Mouse (Mus musculus) embryonic facial prominence, embryonic 10.5 days (tissue): ENCODE data around the gene Slc35f1. TPM values are rescaled to one million over a fixed set of nuclear protein-coding genes. Genes with fewer than 3 reads are reported as not detected.

ENCODE experiments used
- DNase-seq: peaks from one replicate; pipeline ENCODE4 v3.0.0-alpha.2; 2017; ENCODE audit warnings: low spot score
- H3K27ac ChIP-seq: fragments of 300-500 bp; sonication (generic); replicated peaks from 2 replicates; pipeline ENCODE4 v1.5.1; 2016; ENCODE audit warnings: mild to moderate bottlenecking
- H3K27me3 ChIP-seq: fragments of 300-500 bp; sonication (generic); replicated peaks from 2 replicates; pipeline ENCODE4 v1.6.1; 2016; ENCODE audit warnings: low read depth, mild to moderate bottlenecking; ENCODE audit not compliant: poor library complexity, severe bottlenecking
- H3K36me3 ChIP-seq: fragments of 300-500 bp; sonication (generic); replicated peaks from 2 replicates; pipeline ENCODE4 v1.6.1; 2016; ENCODE audit warnings: mild to moderate bottlenecking, moderate library complexity
- H3K4me1 ChIP-seq: fragments of 300-500 bp; sonication (generic); 2 replicates; pipeline ENCODE4 v1.6.1; 2016
- H3K4me3 ChIP-seq: fragments of 300-500 bp; sonication (generic); 2 replicates; pipeline ENCODE4 v1.5.1; 2016; ENCODE audit warnings: mild to moderate bottlenecking, moderate library complexity
- H3K9me3 ChIP-seq: fragments of 300-500 bp; sonication (generic); 2 replicates; pipeline ENCODE4 v1.6.1; 2016; ENCODE audit warnings: mild to moderate bottlenecking
- WGBS: fragments of 180-500 bp; shearing (Covaris S2); methylation state at CpG from one replicate; pipeline ENCODE4 v1.1.7; 2016; 5-methylcytosine and 5-hydroxymethylcytosine counted together
- polyA plus RNA-seq: library from polyadenylated mRNA; unstranded; fragments of >200 nt; fragmentation: Nextera tagmentation; extraction: Ambion mirVana; gene quantifications from 2 replicates; pipeline ENCODE4 v1.2.1, GENCODE M21; 2016

The Slc35f1 gene
- polyA plus RNA-seq: 3.6 and 4.9 TPM in 2 replicates

- peak within 1 kb of the TSS; percentile 71 for H3K4me3 ChIP-seq
- H3K27me3 ChIP-seq: peaks cover 15% of the 10 kb centered on the region
- peaks cover 13% of the 10 kb centered on the region for H3K4me1 ChIP-seq
- peak within 1 kb of the TSS; percentile 88 for H3K27ac ChIP-seq
- no peaks in the 10 kb centered on the region for H3K9me3 ChIP-seq
- peak; percentile 93 for DNase-seq
- WGBS: under 1% methylated on average over 54 of the region's 54 CpGs
- H3K36me3 ChIP-seq: no peaks in the 10 kb centered on the region
These were observed at the start of gene Slc35f1 for GRCm38 (mm10) chr10:52690334-52690991. Gene Slc35f1 (plus strand): TSS chr10:52690533.

- no peak for DNase-seq
- no peaks in the 10 kb centered on the region for H3K4me1 ChIP-seq
These were observed 19.1 kb upstream of the Slc35f1 start for GRCm38 (mm10) chr10:52671234-52671633.

GRCm38 (mm10) chr10:52690992-52691731 lies 829 bp downstream of the Slc35f1 start:
- Histone ChIP-seq H3K27me3 (peaks cover 15% of the 10 kb centered on the region), H3K36me3 (no peaks in the 10 kb centered on the region), H3K4me3 (peak overlapping the region; percentile 71), H3K4me1 (peaks cover 13% of the 10 kb centered on the region), H3K27ac (peak overlapping the region; percentile 88), H3K9me3 (no peaks in the 10 kb centered on the region)
- WGBS: under 1% methylated on average over 45 of the region's 45 CpGs
- DNase-seq: peak; percentile 74

More at GRCm38 (mm10) chr10:52671234-52671633, 19.1 kb upstream of the Slc35f1 start:
- no peaks in the 10 kb centered on the region for H3K36me3 ChIP-seq
- no peaks in the 10 kb centered on the region for H3K9me3 ChIP-seq
- no peaks in the 10 kb centered on the region for H3K27me3 ChIP-seq
- no peak overlapping the region for H3K4me3 ChIP-seq
- H3K27ac ChIP-seq: no peak overlapping the region

GRCm38 (mm10) chr10:52703688-52704087 lies 13.4 kb downstream of the Slc35f1 start:
- H3K36me3 ChIP-seq: no peaks in the 10 kb centered on the region
- H3K27me3 ChIP-seq: 0 out of 2 replicates have a peak, but pooled peaks cover 13% of the 10 kb centered on the region
- no peak for DNase-seq
- H3K27ac ChIP-seq: no peak overlapping the region
- no peaks in the 10 kb centered on the region for H3K9me3 ChIP-seq
- peaks cover 15% of the 10 kb centered on the region for H3K4me1 ChIP-seq
- no peak overlapping the region for H3K4me3 ChIP-seq

GRCm38 (mm10) chr10:52704101-52705051 lies 14.0 kb downstream of the Slc35f1 start:
- H3K9me3 ChIP-seq: no peaks in the 10 kb centered on the region
- peaks cover 15% of the 10 kb centered on the region for H3K4me1 ChIP-seq
- H3K27ac ChIP-seq: peak overlapping the region; percentile 80
- H3K4me3 ChIP-seq: peak overlapping the region; percentile 60
- H3K27me3 ChIP-seq: 0 out of 2 replicates have a peak, but pooled peaks cover 13% of the 10 kb centered on the region
- peak; percentile 48 for DNase-seq
- H3K36me3 ChIP-seq: no peaks in the 10 kb centered on the region
- WGBS: 4% methylated on average over 31 of the region's 31 CpGs

- Histone ChIP-seq H3K27ac (no peak overlapping the region), H3K27me3 (no peaks in the 10 kb centered on the region), H3K36me3 (no peaks in the 10 kb centered on the region), H3K9me3 (no peaks in the 10 kb centered on the region), H3K4me1 (peaks cover 6% of the 10 kb centered on the region), H3K4me3 (no peak overlapping the region)
- no peak for DNase-seq
- 86% methylated on average over 2 of the region's 2 CpGs for WGBS
These were observed 19.1 kb downstream of the Slc35f1 start for GRCm38 (mm10) chr10:52709482-52709881.

GRCm38 (mm10) chr10:52712166-52712565 lies 21.8 kb downstream of the Slc35f1 start:
- no peak for DNase-seq
- H3K4me3 ChIP-seq: no peak overlapping the region
- H3K27ac ChIP-seq: no peak overlapping the region
- no peaks in the 10 kb centered on the region for H3K9me3 ChIP-seq
- H3K27me3 ChIP-seq: no peaks in the 10 kb centered on the region
- H3K36me3 ChIP-seq: no peaks in the 10 kb centered on the region
- WGBS: 91% methylated on average over 4 of the region's 4 CpGs
- no peaks in the 10 kb centered on the region for H3K4me1 ChIP-seq

GRCm38 (mm10) chr10:52714557-52714956 lies 24.2 kb downstream of the Slc35f1 start:
- Histone ChIP-seq H3K36me3 (no peaks in the 10 kb centered on the region), H3K27ac (no peak overlapping the region), H3K9me3 (no peaks in the 10 kb centered on the region), H3K27me3 (no peaks in the 10 kb centered on the region), H3K4me1 (no peaks in the 10 kb centered on the region), H3K4me3 (no peak overlapping the region)
- no peak for DNase-seq
- WGBS: 77% methylated on average over 2 of the region's 2 CpGs

- no peak overlapping the region for H3K4me3 ChIP-seq
- 94% methylated on average over 4 of the region's 4 CpGs for WGBS
- DNase-seq: no peak
- H3K27ac ChIP-seq: no peak overlapping the region
- no peaks in the 10 kb centered on the region for H3K9me3 ChIP-seq
- no peaks in the 10 kb centered on the region for H3K36me3 ChIP-seq
- no peaks in the 10 kb centered on the region for H3K27me3 ChIP-seq
- H3K4me1 ChIP-seq: no peaks in the 10 kb centered on the region
These were observed 24.8 kb downstream of the Slc35f1 start for GRCm38 (mm10) chr10:52715146-52715545.

- H3K9me3 ChIP-seq: no peaks in the 10 kb centered on the region
- WGBS: 89% methylated on average over 1 of the region's 1 CpGs
- no peaks in the 10 kb centered on the region for H3K36me3 ChIP-seq
- no peak overlapping the region for H3K27ac ChIP-seq
- no peaks in the 10 kb centered on the region for H3K4me1 ChIP-seq
- H3K4me3 ChIP-seq: no peak overlapping the region
- no peak for DNase-seq
- no peaks in the 10 kb centered on the region for H3K27me3 ChIP-seq
These were observed 28.0 kb downstream of the Slc35f1 start for GRCm38 (mm10) chr10:52718199-52718917.

GRCm38 (mm10) chr10:52726674-52727073 lies 36.3 kb downstream of the Slc35f1 start:
- no peak for DNase-seq
- Histone ChIP-seq H3K27me3 (no peaks in the 10 kb centered on the region), H3K4me1 (no peaks in the 10 kb centered on the region), H3K9me3 (no peaks in the 10 kb centered on the region), H3K27ac (no peak overlapping the region), H3K4me3 (no peak overlapping the region), H3K36me3 (no peaks in the 10 kb centered on the region)
- 88% methylated on average over 5 of the region's 5 CpGs for WGBS
